Mouse (Mus musculus) limb, embryonic 11.5 days (tissue): ENCODE measurements around the gene Elmod3. TPM values are rescaled to one million over a fixed set of nuclear protein-coding genes. Genes with fewer than 3 reads are reported as not detected.
A peak's percentile ranks its signal among the peaks of the same experiment; 100 is the strongest.

Source experiments
- ATAC-seq: fragments of 200-750 bp; cut with Nextera tagmentation; 2 replicates; pipeline ENCODE4 v1.8.0; 2017; ENCODE audit warnings: low read depth; ENCODE audit not compliant: insufficient number of reproducible peaks, low FRiP score, low TSS enrichment
- DNase-seq: peaks from one replicate; pipeline ENCODE4 v3.0.0-alpha.2; 2015; ENCODE audit warnings: low spot score
- H3K27ac ChIP-seq: fragments of 300-500 bp; sonication (generic); replicated peaks from 2 replicates; pipeline ENCODE4 v1.5.1; 2014; ENCODE audit warnings: low read depth, mild to moderate bottlenecking, low read length
- H3K27me3 ChIP-seq: fragments of 300-500 bp; sonication (generic); 2 replicates; pipeline ENCODE4 v1.6.1; 2014; ENCODE audit warnings: mild to moderate bottlenecking, low read length, mixed read lengths; ENCODE audit not compliant: control insufficient read depth, insufficient read depth
- H3K36me3 ChIP-seq: fragments of 300-500 bp; sonication (generic); 2 replicates; pipeline ENCODE4 v1.6.1; 2014; ENCODE audit warnings: mild to moderate bottlenecking, low read length, moderate library complexity, mixed read lengths; ENCODE audit not compliant: control insufficient read depth, insufficient read depth
- H3K4me1 ChIP-seq: fragments of 300-500 bp; sonication (generic); 2 replicates; pipeline ENCODE4 v1.6.1; 2014; ENCODE audit warnings: low read length, mixed read lengths; ENCODE audit not compliant: control insufficient read depth, insufficient read depth
- H3K4me2 ChIP-seq: fragments of 300-500 bp; sonication (generic); 2 replicates; pipeline ENCODE4 v1.6.1; 2014; ENCODE audit warnings: low read depth, mild to moderate bottlenecking, moderate library complexity; ENCODE audit not compliant: severe bottlenecking
- H3K4me3 ChIP-seq: fragments of 300-500 bp; sonication (generic); 2 replicates; pipeline ENCODE4 v1.5.1; 2014; ENCODE audit warnings: low read depth, low read length
- H3K9ac ChIP-seq: fragments of 300-500 bp; sonication (generic); 2 replicates; pipeline ENCODE4 v1.6.1; 2014; ENCODE audit warnings: mild to moderate bottlenecking, low read length
- H3K9me3 ChIP-seq: fragments of 300-500 bp; sonication (generic); 2 replicates; pipeline ENCODE4 v1.6.1; 2016; ENCODE audit warnings: low read length; ENCODE audit not compliant: control insufficient read depth
- WGBS: fragments of 180-500 bp; shearing (Covaris S2); extraction: QIAGEN DNeasy Blood & Tissue Kit; methylation state at CpG from one replicate; pipeline ENCODE4 v1.1.7; 2014; 5-methylcytosine and 5-hydroxymethylcytosine counted together
- polyA plus RNA-seq: library from polyadenylated mRNA; unstranded; fragments of >200 nt; fragmentation: Nextera tagmentation; extraction: Ambion mirVana; gene quantifications from 2 replicates; pipeline ENCODE4 v1.2.1, GENCODE M21; 2014

The Elmod3 gene
- polyA plus RNA-seq, 1 experiment from 2014 or later, result 15.8 TPM

DNA sequence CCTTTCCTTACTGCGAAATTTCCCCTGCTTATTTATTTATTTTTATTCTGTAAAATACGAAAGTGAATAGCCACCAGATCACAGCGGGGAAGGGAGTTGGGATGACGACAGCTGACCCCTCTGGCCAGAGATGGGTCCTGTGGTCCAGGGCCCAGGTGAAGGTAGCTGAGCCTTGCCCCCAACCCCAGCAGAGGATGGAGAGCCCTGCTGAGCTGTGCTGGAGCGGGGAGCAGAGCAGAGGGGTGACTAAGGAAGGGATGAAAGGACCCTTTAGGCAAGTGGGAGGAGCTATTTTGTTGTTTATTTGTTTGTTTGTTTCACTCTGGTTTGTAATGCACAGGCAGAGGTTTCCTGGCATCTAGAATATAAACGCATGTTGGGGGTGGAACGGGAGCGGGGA, 78.9 kb downstream of the Elmod3 start:
- 40% methylated on average over 8 of the region's 8 CpGs for WGBS
- no peaks in the 10 kb centered on the region for H3K36me3 ChIP-seq
- no peak overlapping the region for H3K4me2 ChIP-seq
- no peaks in the 10 kb centered on the region for H3K9me3 ChIP-seq
- no peaks in the 10 kb centered on the region for H3K27me3 ChIP-seq
- 0 out of 2 replicates have a peak, but pooled peaks have one; percentile 33 for ATAC-seq
- H3K9ac ChIP-seq, result no peak overlapping the region
- no peak for DNase-seq
- H3K27ac ChIP-seq, result no peak overlapping the region
- no peak overlapping the region for H3K4me3 ChIP-seq
- H3K4me1 ChIP-seq, result peaks cover 11% of the 10 kb centered on the region

DNA sequence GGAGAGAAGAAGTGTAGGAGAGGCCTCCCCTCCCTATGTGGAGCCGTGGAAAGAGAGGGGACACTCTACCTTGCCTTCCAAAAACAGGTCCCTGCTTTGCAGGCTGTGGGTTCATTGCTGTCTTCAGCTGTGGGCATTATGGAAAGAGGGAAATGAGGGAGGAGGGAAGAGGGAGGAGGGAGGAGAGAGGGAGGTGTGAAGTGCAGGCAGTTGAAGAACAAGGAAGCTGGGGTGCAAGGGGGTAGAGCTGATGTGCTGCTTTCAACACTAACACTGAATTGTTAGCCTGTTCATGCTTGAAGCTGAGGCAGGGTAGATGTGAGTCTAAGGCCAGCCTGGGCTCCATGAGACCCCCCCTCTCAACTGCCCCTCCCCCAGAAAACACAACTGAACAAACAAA, 79.4 kb downstream of the Elmod3 start:
- Histone ChIP-seq H3K4me3 (no peak overlapping the region), H3K27ac (no peak overlapping the region), H3K27me3 (no peaks in the 10 kb centered on the region), H3K4me1 (peaks cover 11% of the 10 kb centered on the region), H3K4me2 (no peak overlapping the region), H3K36me3 (no peaks in the 10 kb centered on the region), H3K9me3 (no peaks in the 10 kb centered on the region), H3K9ac (no peak overlapping the region)
- ATAC-seq, result 0 out of 2 replicates have a peak, but pooled peaks have one; percentile 26
- DNase-seq, result no peak
- WGBS, result 55% methylated on average over 1 of the region's 1 CpGs

Other genes with a start within 250 kb of the Elmod3 start
- 10.7 and 10.8 TPM in 2 replicates for gene Tmem150a, start 243.0 kb downstream of the Elmod3 start, polyA plus RNA-seq
- 92.1 and 96.0 TPM in 2 replicates for gene Rnf181, start 231.5 kb downstream of the Elmod3 start, polyA plus RNA-seq
- gene Vamp5, start 217.9 kb downstream of the Elmod3 start, polyA plus RNA-seq, result 15.2 and 17.0 TPM in 2 replicates
- 81.4 and 87.4 TPM in 2 replicates for gene Vamp8, start 207.7 kb downstream of the Elmod3 start, polyA plus RNA-seq
- 16.0 and 17.9 TPM in 2 replicates for gene Ggcx, start 184.1 kb downstream of the Elmod3 start, polyA plus RNA-seq
- gene Mat2a, start 158.9 kb downstream of the Elmod3 start, polyA plus RNA-seq, result 490 and 507 TPM in 2 replicates
- gene Sh2d6, start 76.7 kb downstream of the Elmod3 start, polyA plus RNA-seq, result 0.17 TPM in 1 of 2 replicates, not detected in the other
- 24.5 and 26.5 TPM in 2 replicates for gene Capg, start 54.0 kb downstream of the Elmod3 start, polyA plus RNA-seq
- gene Retsat, start 62 bp upstream of the Elmod3 start, polyA plus RNA-seq, result 10.5 and 11.2 TPM in 2 replicates
- 24.6 and 25.2 TPM in 2 replicates for gene Tgoln1, start 18.6 kb upstream of the Elmod3 start, polyA plus RNA-seq
- 42.4 and 44.4 TPM in 2 replicates for gene Tcf7l1, start 190.8 kb upstream of the Elmod3 start, polyA plus RNA-seq